Mouse (Mus musculus): ENCODE measurements at regions not wholly inside any gene's neighbourhood (a gene's known extent, or its start where the extent isn't known, plus 50 kb on each side); places are given as distances from the start of the nearest gene placed in this dataset.

DNA sequence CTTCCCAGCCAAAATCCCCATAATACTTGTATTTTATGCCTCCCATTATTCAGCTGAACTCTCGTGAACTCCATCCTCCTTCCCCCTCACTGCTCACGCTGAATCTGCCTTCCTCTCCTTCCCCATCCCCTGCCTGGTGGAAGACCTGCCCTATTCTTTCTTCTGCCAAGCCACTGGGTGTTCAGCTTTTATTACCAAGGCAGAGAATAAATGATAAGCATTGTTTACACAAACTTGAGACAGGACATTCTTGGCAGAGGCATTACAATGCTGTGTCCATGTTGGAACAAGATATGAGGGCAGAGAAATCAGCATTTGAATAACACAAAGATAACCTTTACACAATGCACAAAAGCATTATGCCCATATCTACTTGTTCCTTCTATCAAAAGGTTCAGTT, 80.2 kb downstream of the Dhrs2 start:
- DNase-seq = no peak

DNA sequence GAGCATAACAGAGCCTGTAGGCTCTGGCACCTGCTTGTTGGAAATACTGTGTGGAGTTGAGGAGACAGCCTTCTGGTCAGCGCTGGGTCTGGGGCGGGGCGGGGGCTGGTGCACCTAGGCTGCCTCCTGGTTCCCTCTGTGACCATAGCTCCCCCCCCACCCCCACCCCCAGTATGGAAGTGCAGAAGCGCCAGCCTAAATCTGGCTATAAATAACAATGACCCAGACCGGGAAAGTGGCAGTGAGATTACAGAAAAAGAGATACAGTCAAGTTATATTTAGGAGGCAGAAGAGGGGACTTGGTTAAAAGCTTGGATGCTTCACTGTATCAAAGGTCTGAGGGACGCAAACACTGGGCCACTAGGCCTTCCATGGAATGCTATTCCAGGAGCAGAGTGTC, 91.8 kb downstream of the Dhrs2 start:
- no peak for DNase-seq

DNA sequence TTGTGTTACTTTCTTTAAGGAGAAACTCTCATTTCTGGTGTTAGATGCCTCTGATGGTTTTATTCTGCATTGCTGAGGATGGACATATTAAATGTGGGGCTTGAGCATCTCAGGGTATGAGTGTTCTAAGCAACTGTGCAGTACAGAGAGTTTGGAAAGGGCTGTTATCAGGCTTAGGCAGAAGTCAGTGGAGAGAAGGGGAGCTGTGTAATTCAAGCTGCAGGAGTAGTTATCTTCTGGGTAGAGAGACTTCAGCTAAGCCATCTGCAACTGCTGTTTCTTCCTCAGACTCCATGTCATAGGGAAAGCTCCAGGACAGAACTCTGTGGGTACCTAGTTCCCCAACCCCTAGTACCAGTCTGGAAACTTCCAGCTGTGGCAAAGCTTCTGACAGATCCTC, 102.1 kb downstream of the Dhrs2 start:
- DNase-seq = no peak

DNA sequence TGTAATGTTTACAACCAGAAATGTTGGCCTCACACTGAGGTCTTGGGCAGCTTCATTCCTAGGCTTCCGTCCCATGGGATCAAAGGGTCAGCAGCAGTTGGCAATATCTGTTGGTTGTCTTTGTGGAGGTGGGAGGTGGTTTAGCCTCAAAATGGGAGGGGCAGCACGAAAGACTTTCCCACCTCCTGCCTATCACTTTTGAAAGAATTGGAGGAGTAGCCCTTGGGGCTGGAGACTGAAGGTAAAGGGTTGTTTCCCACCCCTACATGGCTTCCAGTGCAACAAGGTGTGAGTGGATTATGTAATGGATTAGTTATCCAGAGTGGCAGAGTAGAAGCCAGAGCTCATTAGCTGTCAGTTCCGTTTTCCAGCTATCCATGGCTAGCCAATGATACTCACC, 102.5 kb downstream of the Dhrs2 start:
- no peak for DNase-seq

DNA sequence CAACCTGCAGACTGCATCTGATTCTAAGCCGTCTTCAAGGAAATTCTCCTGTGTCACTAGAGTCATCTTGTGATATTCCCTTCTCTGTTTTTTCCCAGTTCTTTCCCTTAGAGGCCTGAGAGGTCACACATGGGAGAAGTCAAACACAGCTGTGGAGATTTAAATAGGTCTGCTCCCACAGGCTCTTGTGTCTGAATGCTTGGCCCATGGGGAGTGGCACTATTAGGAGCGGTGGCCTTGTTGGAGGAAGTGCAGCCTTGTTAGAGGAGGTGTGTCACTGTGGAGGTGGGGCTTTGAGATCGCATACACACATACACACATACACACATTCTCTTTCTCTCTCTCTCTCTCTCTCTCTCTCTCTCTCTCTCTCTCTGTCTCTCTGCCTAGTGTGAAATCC, 112.0 kb downstream of the Dhrs2 start:
- DNase-seq = no peak

DNA sequence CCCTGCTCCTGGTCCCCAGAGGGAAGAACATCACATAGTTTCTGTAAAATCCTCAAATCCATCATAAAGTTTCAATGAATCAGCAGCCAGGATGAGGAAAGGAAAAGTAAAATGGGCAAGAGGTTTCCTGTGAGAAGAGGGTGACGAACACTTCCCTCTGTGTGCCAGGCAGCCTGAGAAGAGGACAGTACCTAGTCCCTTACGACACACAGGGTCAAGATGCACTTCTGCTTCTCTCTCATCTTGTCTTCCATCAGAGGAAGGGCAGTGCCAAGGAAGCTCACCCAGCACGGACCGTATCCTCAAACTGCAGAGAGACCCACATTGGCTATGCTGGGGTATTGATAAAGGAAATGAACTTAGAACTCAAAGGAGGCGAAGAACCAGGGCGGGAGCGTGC, 112.5 kb downstream of the Dhrs2 start:
- DNase-seq = no peak

DNA sequence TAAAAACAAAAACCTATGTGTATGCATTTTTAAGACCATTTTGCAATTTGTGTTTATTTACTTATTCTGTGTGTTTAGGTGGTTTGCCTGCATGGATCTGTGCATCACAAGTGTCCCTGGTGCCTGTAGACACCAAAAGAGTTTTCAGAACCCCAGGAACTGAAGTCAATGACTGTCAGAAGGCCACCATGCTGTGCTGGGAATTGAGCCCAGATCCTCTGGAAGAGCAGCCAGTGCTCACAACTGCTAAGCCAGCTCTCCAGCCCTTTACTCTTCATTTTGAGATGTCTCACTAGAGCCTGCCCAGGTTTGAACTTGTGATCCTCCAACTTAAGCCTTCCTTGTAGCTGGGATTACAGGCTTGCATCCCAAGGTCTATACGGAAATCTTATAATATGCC, 113.8 kb downstream of the Dhrs2 start:
- DNase-seq = no peak

DNA sequence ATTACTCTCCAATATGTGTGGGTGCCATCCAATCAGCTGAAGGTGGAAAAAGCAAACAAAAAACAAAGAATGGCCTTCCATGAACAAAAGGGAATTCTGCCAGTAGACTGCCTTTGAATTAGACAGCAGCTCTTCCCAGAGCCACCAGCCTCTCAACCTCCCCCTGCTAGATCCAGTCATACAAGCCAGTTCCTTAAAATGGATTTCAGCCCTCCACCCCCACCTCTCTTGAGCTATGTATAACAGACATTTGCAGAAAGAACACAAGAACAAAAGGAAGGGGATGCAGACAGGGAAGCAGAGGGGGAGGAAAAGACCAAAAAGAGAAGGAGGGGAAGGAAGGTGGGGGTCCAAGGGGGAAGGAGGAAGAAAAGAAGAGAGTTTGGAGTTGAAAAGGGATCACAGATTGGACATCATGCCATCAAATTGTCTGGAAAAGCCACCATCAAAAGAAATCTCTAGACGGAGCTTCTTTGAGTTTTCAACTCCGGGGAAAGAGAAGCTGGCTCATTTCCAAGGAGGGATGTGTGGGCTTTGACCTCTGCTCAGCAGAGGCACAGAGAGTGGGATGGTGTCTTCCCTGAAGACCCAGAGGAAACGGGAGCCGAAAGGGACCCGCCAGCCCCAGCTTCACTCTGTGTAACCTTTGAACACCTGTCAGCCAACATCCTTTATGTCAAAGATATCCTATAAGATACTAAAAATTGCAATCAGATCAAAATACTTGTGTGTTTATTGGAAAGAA, 114.8 kb downstream of the Dhrs2 start:
- no peak for DNase-seq

DNA sequence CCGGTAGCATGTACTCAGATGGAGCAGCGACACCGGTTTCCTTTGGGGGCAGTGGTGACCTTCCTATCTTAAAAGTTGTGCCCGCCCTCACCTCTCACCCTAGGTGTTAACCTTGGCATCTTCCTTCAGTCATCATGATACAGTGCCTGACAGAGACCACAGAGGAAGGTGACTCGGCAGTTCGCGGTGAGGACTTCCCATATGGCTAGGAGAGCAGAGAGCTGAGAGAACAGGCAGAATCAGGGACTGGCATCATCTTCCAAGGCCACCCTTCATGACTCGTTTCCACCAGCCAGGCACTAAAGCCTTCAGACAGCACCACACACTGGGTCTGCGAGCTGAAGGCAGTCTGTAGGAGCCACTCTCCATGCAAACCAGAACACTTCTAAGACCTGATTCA, 116.2 kb downstream of the Dhrs2 start:
- DNase-seq = no peak

DNA sequence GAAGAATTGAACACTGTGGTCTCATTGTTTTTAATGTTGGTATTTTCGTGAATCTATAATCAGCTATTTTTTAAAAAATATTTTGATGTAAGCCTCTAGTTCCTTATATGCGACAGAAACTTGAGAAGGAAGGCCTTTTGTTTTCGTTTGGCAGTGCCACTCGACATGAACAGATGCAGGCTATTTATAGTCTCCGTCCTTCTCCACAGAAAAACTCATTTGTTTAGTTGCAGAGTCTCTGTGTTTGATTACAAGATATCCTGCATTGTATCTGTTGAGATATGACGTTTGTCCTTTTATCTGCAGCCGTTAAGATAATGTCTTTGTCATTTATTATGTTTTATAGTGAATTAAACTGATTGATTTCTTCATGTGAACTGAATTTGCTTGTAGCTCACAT, 116.7 kb downstream of the Dhrs2 start:
- DNase-seq = no peak

DNA sequence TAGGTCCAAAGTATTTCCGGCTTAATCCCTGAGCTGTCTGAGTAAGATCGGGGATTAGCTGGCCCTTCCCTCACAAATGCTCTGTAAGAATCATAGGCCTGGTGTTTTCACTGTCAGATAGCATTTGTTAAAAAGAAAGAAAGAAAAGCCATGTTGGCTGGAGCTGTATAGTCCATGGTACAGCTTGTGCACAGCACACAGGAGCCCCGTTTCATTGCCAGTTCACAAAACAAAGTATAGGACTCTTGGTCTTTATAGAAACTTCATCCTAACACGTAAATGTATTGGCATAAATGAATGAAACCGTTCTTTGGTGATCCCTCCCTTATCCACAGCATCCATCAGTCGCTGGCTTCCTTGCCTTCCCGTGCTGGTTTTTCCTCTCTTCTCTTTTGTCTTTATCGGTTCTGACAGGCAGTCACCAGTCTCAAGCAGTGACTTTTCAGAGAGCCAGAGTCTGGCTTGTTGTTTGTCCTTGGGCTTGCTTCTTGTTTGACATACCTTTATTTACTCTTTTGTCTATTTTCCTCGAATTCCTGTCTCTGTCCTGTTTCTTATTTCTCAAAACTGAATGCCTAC, 117.3 kb downstream of the Dhrs2 start:
- DNase-seq = no peak

DNA sequence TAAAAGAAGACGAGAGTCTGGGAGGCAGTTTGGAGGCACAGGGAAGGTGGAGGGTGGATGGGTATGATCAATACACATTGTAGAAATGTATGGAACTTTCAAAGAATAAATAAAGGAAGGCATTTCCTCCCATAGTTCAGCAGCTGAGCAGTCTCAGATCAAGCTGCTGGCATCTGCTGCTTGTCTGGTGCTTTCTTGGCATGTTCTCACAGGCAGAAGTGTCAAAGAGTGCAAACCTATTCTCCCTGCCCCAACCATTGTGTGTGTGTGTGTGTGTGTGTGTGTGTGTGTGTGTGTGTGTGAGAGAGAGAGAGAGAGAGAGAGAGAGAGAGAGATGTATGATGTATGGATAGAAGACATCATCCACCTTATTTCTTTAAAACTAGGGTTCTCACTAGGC, 121.5 kb downstream of the Dhrs2 start:
- no peak for DNase-seq

DNA sequence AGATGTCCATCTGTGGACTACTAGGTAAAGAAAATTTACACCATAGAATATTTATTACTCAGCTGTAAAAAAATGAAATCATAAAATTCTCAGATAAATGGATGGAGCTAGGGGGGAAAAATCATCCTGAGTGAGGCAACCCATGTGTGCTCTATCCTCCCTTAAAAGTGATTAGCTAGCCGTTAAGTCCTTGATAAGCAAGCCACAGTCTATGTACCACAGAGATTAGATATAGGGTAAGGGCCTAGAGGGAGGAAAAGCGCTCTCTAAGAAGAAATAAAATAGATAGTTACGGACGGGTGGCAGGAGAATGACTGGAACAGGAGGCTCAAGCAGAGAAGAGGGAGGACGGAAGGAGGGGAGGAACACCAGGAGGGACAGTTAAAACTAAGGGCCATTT, 122.1 kb downstream of the Dhrs2 start:
- DNase-seq = no peak

DNA sequence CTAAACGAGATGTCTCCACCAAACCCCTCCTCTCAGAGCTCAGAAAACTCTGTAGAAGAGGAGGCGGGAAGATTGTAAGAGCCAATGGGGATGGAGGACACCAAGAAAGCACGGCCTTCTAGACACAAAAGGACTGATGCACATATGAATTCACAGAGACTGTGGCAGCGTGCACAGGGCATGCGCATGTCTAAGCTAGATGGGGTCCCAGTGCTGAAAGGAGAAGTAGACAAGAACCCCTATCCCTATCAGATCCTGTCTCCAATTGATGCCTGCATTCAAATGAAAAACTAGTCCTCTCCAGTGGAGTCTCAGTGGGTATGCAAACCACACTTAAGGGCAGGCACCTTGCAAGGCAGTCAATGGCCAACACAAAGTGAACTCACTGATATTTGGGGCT, 123.3 kb downstream of the Dhrs2 start:
- DNase-seq = no peak

DNA sequence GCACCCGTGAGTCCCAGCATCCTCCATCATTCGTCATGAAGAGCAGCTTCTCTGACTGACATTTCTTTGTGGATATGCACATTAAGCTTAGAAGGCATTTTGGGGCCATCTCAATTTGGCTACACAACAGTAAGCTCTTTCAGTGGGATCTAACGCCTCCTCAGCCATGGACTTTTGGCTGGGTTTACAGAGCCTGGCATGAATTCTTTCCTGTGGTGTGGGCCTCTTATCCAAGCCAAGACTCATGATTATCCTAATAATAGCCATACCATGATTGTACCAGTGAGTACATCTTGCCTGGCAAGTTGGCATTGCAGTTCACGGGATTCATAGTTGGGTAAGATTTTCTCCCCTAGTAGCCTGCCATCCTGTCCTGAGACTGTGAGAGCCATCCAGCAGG, 126.3 kb downstream of the Dhrs2 start:
- DNase-seq = no peak

DNA sequence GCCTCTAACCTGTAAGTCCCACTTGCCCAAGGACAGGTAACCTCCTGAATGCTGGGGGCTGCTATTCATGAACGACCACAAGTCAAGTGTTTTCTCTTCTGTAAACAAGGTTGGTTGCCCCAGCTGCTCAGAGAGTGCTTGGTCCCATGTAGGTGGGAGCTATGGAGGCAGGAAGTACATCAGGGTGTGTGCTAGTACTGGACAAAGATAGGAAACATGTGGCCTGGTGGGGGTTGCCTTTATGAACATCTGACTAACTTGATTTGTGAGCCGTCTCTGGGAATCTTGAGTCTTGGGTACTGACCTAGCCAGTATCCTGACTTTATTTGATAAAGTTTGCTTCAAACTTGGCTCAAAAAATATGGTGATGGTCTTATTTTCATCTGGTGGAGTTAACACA, 121.3 kb upstream of the Dhrs4 start:
- no peak for DNase-seq

DNA sequence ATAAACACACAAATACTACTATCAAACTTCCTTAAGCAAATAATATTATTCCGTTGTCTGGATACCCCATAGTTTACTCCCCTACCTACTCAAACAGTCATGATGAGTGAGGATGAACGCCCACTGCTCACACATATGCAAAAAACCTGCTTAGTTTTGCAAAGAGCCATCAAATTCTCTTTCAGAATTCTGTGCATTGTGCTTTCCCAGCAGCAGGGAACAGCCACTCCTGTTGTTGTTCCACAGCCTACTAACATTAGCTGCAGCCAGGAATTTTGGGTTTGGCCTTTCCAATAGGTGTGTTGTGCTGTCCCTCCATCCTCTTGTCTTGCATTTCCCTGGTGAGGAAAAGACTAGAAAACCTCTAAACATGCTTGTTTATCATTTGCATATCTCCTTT, 120.1 kb upstream of the Dhrs4 start:
- DNase-seq = no peak

DNA sequence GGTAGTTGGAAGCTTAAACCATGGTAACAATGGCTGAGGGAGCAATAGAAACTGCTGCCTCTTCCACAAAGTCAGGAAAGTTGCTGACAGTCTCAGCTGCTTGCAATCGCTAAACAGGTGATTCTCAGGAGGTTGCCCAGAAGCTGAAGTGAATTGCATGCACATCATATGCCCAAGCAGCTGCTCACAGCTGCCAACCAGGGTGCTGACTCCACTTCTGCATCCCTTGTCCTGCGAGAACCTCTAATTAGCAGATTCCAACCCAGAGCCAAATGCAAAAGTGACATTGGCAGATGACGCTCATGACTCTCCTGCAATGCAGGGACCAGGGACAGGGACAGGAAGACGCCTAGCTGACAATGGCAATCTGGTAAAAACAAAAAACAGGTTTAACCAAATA, 116.2 kb upstream of the Dhrs4 start:
- DNase-seq = no peak

DNA sequence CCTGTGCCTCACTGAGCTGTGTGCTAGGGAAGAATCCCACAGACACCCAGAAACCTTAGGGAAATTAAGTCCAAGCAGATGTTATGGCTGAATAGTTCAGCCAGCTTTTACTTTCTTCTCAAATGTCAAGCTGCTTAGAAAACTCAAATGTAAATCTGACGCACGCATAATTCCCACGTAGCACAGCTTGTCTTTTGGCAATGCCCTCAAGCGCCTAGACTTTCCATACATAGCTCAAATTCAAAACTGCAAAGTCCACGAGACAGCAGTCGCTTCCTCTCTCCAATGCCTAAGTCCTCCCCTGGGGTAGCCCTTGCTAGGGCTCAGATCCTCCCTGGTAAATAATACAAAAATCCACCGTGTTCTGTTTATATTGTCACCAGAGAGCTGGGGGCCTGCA, 115.8 kb upstream of the Dhrs4 start:
- no peak for DNase-seq

DNA sequence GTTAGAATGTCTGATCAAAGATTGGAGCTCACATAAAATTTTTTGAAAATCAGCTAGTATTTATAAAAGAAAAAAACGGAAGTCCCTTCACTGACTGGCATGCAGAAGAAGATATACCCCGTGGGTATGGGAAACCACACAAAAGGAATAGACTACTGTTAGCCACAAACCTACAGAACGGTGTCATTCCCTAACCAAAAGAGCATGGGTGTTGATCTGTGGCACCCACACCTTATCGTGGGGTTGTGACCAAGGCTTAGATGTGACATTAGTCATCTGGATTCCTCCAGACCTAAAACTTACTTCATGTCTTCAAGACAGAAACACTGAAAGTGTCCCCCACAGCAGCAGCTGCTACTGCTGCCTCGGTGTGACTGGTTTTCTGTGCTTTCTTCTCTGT, 108.2 kb upstream of the Dhrs4 start:
- no peak for DNase-seq

DNA sequence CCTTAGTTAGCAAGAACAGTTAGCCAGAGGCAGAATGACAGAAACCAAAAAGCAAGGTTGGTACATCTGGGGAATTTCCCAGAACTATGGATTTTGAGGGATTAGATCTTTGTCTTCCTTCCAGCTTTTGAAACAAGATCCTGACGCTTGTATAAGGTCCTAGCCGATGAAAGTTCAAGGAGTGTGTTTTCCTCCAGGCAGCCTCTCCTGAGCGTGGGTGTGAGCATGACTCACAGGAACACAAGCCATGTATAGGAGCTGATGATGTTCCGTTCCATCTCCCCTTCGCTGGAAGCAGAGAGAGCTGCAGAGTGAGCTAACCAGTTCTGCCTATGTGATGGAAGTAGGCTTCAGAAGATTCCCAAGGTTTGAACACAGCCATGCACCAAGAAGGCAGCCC, 105.6 kb upstream of the Dhrs4 start:
- DNase-seq = no peak

DNA sequence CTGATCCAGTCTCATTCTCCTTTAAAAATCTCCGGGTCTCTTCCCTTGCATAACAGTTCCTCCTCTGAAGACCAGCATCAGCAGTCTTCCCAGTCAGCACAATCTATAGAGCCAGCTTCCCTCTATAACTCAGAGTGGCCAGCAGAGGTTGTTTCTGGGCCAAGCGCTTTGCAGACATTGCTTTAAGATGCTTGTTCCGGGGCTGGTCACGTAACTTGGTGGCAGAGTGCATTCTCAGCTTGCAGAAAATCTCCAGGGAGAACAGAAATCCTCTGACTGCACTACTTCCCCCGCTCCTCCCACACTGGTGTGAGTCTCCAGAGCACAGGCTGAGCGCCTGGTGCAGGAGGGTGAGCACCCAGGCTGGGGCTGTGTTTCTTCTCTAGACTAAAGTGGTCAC, 91.8 kb upstream of the Dhrs4 start:
- DNase-seq = peak in 1 of 2 experiments; percentile 24

DNA sequence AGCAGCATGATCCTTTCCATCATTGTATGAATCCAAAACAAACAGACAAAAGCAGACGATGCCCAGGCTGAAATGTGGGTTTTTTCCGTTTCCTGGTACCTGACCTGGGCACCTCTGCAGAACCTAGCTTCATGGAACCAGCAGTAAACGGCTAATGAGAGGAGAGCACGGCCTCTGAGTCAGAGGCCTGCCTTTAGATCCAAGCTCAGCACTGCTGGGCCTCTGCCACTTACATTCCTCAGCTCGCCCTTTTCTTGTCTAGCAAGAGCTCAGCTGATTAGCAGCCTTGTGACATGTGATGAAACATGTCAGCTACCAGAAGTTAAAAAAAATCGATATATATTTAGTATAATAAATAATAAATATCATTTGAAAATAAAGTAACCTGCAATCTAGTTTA, 91.2 kb upstream of the Dhrs4 start:
- DNase-seq = no peak

DNA sequence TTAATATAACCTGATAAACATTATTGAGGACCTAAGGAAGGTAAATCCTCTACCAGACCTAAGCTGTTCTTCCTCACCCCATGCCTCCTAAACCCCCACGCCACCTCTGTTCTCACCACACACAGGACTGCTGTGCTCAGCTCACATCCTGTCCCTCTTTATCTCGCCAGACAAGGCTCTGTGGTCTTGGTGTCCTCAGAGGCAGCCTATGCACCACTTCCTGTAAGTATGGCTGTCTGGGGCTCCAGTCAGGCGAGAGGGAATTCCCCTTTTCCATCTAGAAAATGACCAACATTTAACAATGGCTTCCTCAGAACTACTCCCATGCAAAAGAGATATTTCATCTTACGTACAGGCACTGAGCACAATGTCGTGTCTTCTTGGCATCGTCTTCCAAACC, 86.2 kb upstream of the Dhrs4 start:
- peak; percentile 28 for DNase-seq

DNA sequence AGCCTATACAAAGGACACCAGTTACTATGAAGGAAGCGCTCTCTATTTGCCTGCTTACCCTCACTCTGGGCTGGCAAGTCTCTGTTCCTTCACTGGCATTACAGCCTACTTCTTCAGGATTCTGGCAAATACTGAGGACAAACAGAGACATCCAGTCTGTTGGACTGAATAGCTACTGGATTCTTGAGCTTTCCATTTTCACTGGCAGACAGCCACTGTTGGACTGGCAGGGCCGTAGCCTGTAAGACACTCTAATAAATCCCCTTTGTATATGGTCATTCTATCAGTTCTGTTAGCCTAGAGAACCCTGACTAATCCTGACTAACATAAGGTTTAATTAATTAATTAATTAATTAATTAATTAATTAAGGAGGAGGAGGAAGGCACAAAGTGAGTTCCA, 72.4 kb upstream of the Dhrs4 start:
- no peak for DNase-seq

Measured in lung, postnatal 4 days (tissue).